Mouse (Mus musculus): ENCODE measurements at regions not wholly inside any gene's neighbourhood (a gene's known extent, or its start where the extent isn't known, plus 50 kb on each side); places are given as distances from the start of the nearest gene placed in this dataset.

DNA sequence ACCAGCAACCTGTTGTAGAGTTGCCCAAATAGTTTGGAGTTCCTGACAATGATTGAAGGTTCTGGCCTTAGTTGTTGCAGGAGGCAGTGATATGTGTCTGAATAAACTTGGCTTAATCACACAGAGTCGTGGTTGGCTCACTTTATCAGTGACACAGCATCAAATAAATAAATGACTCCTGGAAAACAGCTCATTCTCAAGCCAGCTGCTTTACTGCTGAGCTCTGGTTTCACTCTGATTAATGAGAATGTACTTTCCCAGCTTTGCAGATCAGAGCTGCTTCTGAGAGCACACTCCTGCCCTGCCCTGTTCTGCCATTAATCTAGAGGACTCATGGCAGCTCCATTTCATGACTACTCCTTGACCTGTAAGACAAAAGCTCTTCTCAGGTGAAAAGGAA lies 171.3 kb upstream of the Gm11096 start:
- TF ChIP-seq CTCF (IDR thresholded peaks at IDR 0.05; ENCODE audit: low read depth, low read length) (no peak), POLR2A (IDR thresholded peaks at IDR 0.05; ENCODE audit: borderline replicate concordance, low read depth, low read length) (no peak)

Measured in bone marrow macrophage, adult 2 months (primary cell).